Mouse (Mus musculus) forebrain, embryonic 10.5 days (tissue): ENCODE measurements at regions not wholly inside any gene's neighbourhood (a gene's known extent, or its start where the extent isn't known, plus 50 kb on each side); places are given as distances from the start of the nearest gene placed in this dataset.
A peak's percentile ranks its signal among the peaks of the same experiment; 100 is the strongest.
"Not testable (repeated sequence)": the region's sequence is repeated elsewhere in the genome, so short reads cannot be mapped to it uniquely, and the experiment has no call there.

ENCODE experiments used
- DNase-seq: peaks from one replicate; pipeline ENCODE4 v3.0.0-alpha.2; 2017; ENCODE audit warnings: low spot score; ENCODE audit errors: extremely low spot score
- H3K27ac ChIP-seq: fragments of 300-500 bp; sonication (generic); 2 replicates; pipeline ENCODE4 v1.5.1; 2016; ENCODE audit warnings: mild to moderate bottlenecking
- H3K27me3 ChIP-seq: fragments of 300-500 bp; sonication (generic); 2 replicates; pipeline ENCODE4 v1.6.1; 2016; ENCODE audit warnings: mild to moderate bottlenecking; ENCODE audit not compliant: poor library complexity, severe bottlenecking
- H3K36me3 ChIP-seq: fragments of 300-500 bp; sonication (generic); replicated peaks from 2 replicates; pipeline ENCODE4 v1.6.1; 2016; ENCODE audit warnings: mild to moderate bottlenecking, moderate library complexity
- H3K4me1 ChIP-seq: fragments of 300-500 bp; sonication (generic); 2 replicates; pipeline ENCODE4 v1.6.1; 2016
- H3K4me3 ChIP-seq: fragments of 300-500 bp; sonication (generic); 2 replicates; pipeline ENCODE4 v1.5.1; 2016; ENCODE audit warnings: mild to moderate bottlenecking, moderate library complexity
- H3K9me3 ChIP-seq: fragments of 300-500 bp; sonication (generic); 2 replicates; pipeline ENCODE4 v1.6.1; 2016; ENCODE audit warnings: mild to moderate bottlenecking, moderate library complexity
- WGBS: fragments of 180-500 bp; shearing (Covaris S2); methylation state at CpG from one replicate; pipeline ENCODE4 v1.1.7; 2016; 5-methylcytosine and 5-hydroxymethylcytosine counted together

DNA sequence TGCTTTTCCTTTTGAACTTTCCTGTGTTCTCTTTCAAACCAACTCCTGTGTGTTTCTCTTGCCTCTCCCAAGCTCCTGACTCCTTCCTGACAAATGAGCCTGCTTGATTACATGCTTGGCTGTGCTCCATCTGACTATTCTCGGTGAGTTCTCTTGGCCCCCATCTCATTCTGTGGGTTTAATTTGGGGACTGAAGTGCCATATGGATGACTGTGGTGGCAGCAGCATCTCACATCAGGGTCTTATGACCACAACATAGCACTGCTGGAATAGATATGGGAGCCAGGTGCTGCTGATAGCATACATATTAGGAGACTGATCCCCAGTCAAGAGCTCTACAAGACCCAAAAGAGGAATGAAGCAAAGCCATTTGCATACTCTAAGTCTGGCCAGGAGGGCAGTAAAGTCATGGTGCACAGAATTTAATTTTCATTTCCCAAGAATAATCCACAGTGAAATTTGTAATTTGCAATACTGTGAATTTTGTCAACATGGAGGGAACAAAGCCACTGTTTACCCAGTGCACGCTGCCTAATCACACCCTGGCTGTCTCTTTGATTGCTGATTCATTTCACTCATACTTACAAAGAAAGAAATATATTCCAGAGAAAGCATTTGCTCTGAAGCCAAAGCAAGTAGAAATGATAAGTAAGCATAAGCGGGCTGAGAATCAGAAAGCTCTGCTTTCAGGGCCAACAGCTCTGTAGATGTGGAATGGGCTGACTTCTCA lies 1478.4 kb upstream of the Gm7489 start:
- H3K27me3 ChIP-seq: no peaks in the 10 kb centered on the region
- no peak overlapping the region for H3K27ac ChIP-seq
- WGBS: 94% methylated on average over 3 of the region's 3 CpGs
- H3K36me3 ChIP-seq: no peaks in the 10 kb centered on the region
- H3K4me1 ChIP-seq: no peaks in the 10 kb centered on the region
- DNase-seq: no peak
- H3K4me3 ChIP-seq: no peak overlapping the region
- no peaks in the 10 kb centered on the region for H3K9me3 ChIP-seq

- no peak for DNase-seq
- Histone ChIP-seq H3K27ac (peak overlapping the region; percentile 51; the same call in 1 of the 2 replicates), H3K36me3 (no peaks in the 10 kb centered on the region), H3K4me3 (no peak overlapping the region), H3K4me1 (peaks cover 11% of the 10 kb centered on the region), H3K27me3 (no peaks in the 10 kb centered on the region), H3K9me3 (no peaks in the 10 kb centered on the region)
- 65% methylated on average over 18 of the region's 18 CpGs for WGBS
Observed at GRCm38 (mm10) chr15:52412869-52413771, 1471.6 kb upstream of the Gm7489 start.

GRCm38 (mm10) chr15:52425976-52426375 lies 1458.7 kb upstream of the Gm7489 start:
- Histone ChIP-seq H3K4me1 (no peaks in the 10 kb centered on the region), H3K9me3 (no peaks in the 10 kb centered on the region), H3K27ac (no peak overlapping the region), H3K4me3 (no peak overlapping the region), H3K36me3 (no peaks in the 10 kb centered on the region), H3K27me3 (no peaks in the 10 kb centered on the region)
- no peak for DNase-seq

GRCm38 (mm10) chr15:52430491-52431158 lies 1454.1 kb upstream of the Gm7489 start:
- Histone ChIP-seq H3K4me1 (no peaks in the 10 kb centered on the region), H3K4me3 (no peak overlapping the region), H3K36me3 (no peaks in the 10 kb centered on the region), H3K27ac (no peak overlapping the region), H3K27me3 (no peaks in the 10 kb centered on the region), H3K9me3 (no peaks in the 10 kb centered on the region)
- WGBS: 78% methylated on average over 6 of the region's 6 CpGs
- DNase-seq: no peak

- WGBS: 86% methylated on average over 2 of the region's 2 CpGs
- H3K36me3 ChIP-seq: no peaks in the 10 kb centered on the region
- H3K4me1 ChIP-seq: no peaks in the 10 kb centered on the region
- H3K9me3 ChIP-seq: no peaks in the 10 kb centered on the region
- no peak overlapping the region for H3K4me3 ChIP-seq
- H3K27me3 ChIP-seq: no peaks in the 10 kb centered on the region
- no peak overlapping the region for H3K27ac ChIP-seq
- DNase-seq: no peak
Observed at GRCm38 (mm10) chr15:52433639-52434038, 1451.1 kb upstream of the Gm7489 start.

- no peaks in the 10 kb centered on the region for H3K27me3 ChIP-seq
- WGBS: 100% methylated on average over 1 of the region's 1 CpGs
- DNase-seq: no peak
- no peak overlapping the region for H3K4me3 ChIP-seq
- no peaks in the 10 kb centered on the region for H3K4me1 ChIP-seq
- no peaks in the 10 kb centered on the region for H3K9me3 ChIP-seq
- no peak overlapping the region for H3K27ac ChIP-seq
- no peaks in the 10 kb centered on the region for H3K36me3 ChIP-seq
Observed at GRCm38 (mm10) chr15:52438403-52438802, 1446.3 kb upstream of the Gm7489 start.

- Histone ChIP-seq H3K4me3 (no peak overlapping the region), H3K27me3 (no peaks in the 10 kb centered on the region), H3K36me3 (no peaks in the 10 kb centered on the region), H3K9me3 (no peaks in the 10 kb centered on the region), H3K4me1 (peaks cover 25% of the 10 kb centered on the region), H3K27ac (no peak overlapping the region)
- peak; percentile 78 for DNase-seq
- under 1% methylated on average over 3 of the region's 3 CpGs for WGBS
Observed at GRCm38 (mm10) chr15:52458782-52459181, 1425.9 kb upstream of the Gm7489 start.

DNA sequence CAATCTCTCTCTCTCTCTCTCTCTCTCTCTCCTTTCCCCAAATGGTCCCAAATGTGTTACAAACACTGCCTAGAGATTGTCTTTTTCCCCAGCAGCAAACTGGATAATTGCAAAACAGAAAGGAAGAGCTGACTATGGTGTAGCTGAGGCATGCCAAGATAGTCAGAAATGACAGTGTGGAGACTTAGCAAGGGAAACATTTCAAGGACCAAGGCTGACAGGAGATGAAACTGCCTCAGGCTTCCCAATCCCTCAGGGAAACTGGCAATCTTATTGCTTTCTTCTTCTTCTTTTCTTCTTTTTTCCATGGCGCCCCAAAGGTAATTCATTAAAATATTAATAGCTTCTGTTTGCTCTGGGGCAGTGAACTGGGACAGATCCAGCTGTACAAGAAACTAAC lies 1425.4 kb upstream of the Gm7489 start:
- DNase-seq: no peak
- H3K27ac ChIP-seq: no peak overlapping the region
- peaks cover 30% of the 10 kb centered on the region for H3K4me1 ChIP-seq
- WGBS: 73% methylated on average over 1 of the region's 1 CpGs
- H3K36me3 ChIP-seq: no peaks in the 10 kb centered on the region
- H3K9me3 ChIP-seq: no peaks in the 10 kb centered on the region
- no peaks in the 10 kb centered on the region for H3K27me3 ChIP-seq
- H3K4me3 ChIP-seq: no peak overlapping the region

DNA sequence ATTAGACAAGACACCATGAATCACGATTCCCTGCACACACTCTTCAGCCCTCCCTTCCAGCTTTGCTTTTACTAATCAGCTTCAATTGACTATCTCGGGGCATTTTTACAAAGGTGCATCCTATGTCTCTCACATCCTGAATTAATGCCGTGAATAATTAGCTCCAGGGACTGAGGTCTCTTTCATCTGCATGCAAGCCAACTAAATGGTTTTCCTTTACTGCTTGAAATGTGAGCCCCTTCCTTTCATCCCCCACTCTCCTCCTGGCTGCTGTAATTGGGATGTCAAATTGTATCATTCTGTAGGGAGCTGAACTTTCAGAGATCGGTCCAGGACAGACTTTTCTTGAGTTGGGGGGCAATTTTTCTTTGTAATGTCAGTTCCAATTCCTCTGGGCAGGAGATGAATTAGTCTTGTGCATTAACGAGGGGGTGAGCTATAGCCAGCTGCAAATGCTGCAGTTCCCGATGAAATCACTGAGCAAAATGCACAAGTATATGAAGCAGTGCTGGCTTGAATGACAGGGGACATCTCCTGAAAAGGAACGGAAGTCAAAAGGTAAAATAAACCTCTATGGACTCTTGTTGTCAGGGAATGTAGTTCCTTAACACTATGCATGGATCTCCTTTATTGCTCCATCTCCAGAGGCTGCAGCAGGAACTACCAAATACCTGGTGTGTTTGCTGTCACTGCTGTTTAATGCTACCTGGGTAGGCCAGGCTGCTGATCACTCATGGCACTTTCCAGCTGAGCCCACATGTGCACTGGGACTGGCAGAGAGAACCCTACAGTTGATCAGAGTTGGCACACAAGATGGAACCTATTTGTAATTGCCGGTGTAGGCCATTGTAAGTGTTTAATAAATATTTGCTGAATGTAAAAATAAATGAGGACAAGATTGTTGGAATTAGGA lies 1420.2 kb upstream of the Gm7489 start:
- Histone ChIP-seq H3K27me3 (no peaks in the 10 kb centered on the region), H3K27ac (peak overlapping the region; percentile 65), H3K9me3 (no peaks in the 10 kb centered on the region), H3K4me1 (peaks cover 32% of the 10 kb centered on the region), H3K36me3 (no peaks in the 10 kb centered on the region), H3K4me3 (no peak overlapping the region)
- DNase-seq: no peak
- 22% methylated on average over 8 of the region's 8 CpGs for WGBS

- WGBS: 91% methylated on average over 18 of the region's 20 CpGs
- not testable (repeated sequence) for H3K27me3 ChIP-seq, DNase-seq, H3K9me3 ChIP-seq, H3K27ac ChIP-seq, H3K4me1 ChIP-seq, H3K4me3 ChIP-seq, H3K36me3 ChIP-seq
Observed at GRCm38 (mm10) chr15:52478124-52478523, 1406.6 kb upstream of the Gm7489 start.

- Histone ChIP-seq H3K27ac (no peak overlapping the region), H3K4me1 (no peaks in the 10 kb centered on the region), H3K36me3 (no peaks in the 10 kb centered on the region), H3K27me3 (no peaks in the 10 kb centered on the region), H3K9me3 (peaks cover 3% of the 10 kb centered on the region; the same call in 1 of the 2 replicates), H3K4me3 (no peak overlapping the region)
- no peak for DNase-seq
- WGBS: 78% methylated on average over 3 of the region's 3 CpGs
Observed at GRCm38 (mm10) chr15:52480834-52481233, 1403.9 kb upstream of the Gm7489 start.

- no peak overlapping the region for H3K27ac ChIP-seq
- no peaks in the 10 kb centered on the region for H3K36me3 ChIP-seq
- DNase-seq: no peak
- H3K4me3 ChIP-seq: no peak overlapping the region
- WGBS: 89% methylated on average over 5 of the region's 5 CpGs
- no peaks in the 10 kb centered on the region for H3K9me3 ChIP-seq
- H3K27me3 ChIP-seq: no peaks in the 10 kb centered on the region
- no peaks in the 10 kb centered on the region for H3K4me1 ChIP-seq
Observed at GRCm38 (mm10) chr15:52483598-52484165, 1401.0 kb upstream of the Gm7489 start.
